Mouse (Mus musculus): ENCODE results near the gene Bdkrb2. TPM values are rescaled to one million over a fixed set of nuclear protein-coding genes. Genes with fewer than 3 reads are reported as not detected.

The Bdkrb2 gene
- polyA plus RNA-seq, 1 experiment, result not detected

DNA sequence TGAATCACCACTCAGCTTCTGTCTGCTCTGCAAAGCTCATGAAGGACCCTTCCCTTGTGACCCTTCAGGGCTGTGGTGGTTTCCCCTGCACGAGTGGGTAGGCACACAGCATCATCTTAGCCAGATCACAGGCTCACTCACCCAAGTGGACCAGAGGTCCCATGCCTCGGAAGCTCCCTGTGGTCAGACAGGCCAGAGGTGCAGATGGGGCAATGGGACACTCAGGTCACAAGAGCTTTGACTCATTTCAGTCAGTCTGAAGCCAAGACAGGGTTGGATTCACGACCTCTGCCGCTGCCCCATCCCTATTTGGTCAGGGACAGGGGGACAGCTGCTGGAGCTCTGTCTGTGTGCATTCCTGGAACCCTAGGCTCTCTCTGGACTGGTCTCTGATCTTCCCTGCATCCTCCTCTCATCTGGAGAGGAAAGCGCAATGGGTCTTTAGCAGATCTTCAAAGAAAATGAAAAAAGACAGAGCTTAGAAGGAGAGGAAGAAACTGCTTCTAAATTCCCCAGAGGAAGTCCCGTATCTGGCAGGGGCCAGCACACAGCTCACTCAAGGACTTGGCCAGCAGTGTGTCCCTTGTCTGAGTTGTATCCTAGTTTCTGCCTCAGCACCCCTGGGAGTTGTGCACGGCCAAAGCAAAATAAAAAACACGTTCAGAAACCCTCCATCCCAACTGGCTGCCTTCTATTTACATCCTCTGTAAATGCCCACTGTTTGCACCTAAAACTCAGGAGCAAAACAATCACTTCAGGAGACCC lies 788 bp upstream of the Bdkrb2 start:
- no peak for TF ChIP-seq GATA1 (IDR thresholded peaks at IDR 0.05; ENCODE audit: low read length)

DNA sequence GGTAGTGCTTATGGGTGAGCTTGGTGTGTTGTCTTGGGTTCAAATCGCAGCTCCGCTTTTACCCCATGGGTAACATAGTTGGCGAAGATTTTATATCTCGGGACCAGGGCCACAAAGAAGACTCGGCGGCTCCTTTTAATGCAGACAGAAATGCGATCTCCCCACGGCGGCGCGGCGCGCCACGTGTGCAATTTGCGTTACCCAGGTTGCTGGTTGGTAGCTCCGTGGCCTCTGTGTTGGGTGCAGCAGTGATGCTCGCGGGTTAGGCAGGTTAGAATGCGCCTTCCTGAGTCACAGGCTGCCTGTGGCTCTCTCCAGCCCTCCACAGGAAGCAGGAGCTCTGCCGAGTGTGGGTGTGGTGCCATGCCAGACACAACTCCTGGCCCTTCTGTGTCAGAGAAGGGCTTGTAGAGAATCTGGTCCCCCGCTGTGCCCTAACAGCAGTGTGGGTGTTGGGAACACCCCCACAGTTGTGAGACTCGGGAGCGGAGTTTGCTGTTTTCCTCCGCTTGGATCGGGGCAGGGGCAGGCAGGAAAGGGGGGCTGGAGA lies 775 bp downstream of the Bdkrb2 start:
- TF ChIP-seq GATA1 (IDR thresholded peaks at IDR 0.05; ENCODE audit: low read length), result no peak

DNA sequence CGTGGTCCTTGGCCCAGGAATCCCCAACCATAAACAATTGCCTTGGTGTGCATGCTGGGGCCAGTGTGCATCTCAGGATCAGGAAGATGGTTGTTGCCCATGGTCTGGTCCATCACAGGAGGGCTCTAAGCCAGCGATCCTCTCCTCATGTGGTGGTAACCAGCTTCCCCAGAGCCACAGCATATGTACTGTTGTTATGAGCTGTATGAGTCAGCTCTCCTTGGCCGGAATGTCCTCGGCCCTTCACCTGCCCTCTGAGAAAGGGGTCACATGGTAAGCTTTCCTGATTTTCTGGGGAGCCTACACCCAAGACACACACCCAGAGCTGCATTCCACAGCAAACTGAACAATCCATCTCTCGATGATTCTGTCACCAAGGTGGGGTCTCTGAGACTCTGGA lies 2.2 kb downstream of the Bdkrb2 start:
- no peak for TF ChIP-seq GATA1 (IDR thresholded peaks at IDR 0.05; ENCODE audit: low read length)

DNA sequence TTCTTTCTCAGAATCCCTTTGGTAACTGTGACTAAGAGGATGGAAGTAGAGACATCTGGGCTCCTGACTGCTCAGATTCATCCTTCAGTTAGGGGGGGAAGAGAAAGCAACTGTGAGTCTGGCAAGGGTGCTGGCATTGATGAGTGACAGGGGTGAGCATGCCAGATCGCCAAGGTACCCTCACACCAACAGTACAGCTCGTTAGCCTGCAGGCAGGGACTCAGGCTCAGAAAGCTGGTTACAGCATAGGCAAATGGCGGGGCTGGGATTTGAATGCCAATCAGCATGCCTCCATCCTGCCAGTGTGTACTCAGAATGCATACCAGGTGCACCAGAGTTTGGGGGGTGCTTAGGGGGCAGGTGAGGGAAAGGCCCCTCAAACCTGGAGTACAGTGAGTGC lies 8.8 kb downstream of the Bdkrb2 start:
- TF ChIP-seq GATA1 (IDR thresholded peaks at IDR 0.05; ENCODE audit: low read length), result no peak

DNA sequence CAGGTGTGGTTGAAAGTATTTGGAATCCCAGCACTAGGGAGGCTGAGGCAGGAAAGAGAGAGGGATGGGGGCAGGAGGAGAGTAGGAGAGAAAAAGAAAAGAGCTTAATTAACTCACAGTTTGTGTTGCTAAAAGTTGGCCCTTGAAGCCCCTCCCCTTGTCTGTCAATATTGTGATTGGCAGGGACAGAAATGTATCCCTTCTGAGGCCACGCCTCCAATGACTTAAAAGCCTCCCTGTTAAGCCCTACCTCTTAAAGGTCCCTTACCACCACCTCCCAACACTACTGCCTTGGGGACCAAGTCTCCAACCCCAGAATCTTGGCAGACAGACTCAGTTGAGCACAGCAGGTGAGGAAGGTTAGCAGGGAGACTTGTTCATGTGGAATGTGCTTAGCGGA lies 9.6 kb downstream of the Bdkrb2 start:
- no peak for TF ChIP-seq GATA1 (IDR thresholded peaks at IDR 0.05; ENCODE audit: low read length)

DNA sequence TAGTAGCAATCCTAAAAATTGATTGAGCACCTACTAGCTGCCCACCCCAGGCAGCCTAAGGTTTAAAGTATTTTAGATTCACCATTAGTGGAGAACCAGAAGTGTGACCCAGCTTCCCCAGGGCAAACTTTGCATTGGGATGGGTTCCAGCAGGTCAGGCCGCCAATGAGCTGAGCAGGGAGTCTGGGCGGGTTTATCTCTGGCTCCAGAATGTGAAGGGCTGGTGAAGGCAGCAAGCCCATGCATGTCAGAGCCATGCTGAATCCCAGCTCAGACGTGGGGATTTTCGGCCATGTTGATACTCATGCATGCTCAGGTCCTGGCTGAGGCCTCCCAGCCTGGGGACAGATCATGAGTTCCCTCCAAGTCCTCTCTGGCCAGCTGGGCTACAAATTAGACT lies 11.3 kb downstream of the Bdkrb2 start:
- TF ChIP-seq GATA1 (IDR thresholded peaks at IDR 0.05; ENCODE audit: low read length), result no peak

DNA sequence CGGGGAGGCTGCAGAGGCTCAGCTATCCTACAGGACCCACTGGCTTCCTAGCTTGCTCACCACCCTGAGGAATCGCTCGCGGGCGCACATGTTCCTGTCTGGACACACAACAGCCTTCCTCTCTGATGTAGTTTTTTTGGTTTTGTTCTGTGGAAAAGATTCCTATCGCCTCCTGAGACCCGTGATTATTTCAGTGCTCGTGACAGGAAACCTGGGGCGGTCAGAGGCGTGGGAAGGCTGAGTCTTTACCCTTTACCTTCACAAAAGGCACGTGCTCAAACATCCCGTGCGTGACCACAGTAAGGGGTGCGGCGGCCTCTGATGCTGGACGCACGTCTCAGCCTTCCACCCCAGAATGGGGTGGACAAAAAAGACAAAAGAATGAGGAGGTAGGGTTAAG lies 17.5 kb downstream of the Bdkrb2 start:
- TF ChIP-seq GATA1 (IDR thresholded peaks at IDR 0.05; ENCODE audit: low read length), result no peak

DNA sequence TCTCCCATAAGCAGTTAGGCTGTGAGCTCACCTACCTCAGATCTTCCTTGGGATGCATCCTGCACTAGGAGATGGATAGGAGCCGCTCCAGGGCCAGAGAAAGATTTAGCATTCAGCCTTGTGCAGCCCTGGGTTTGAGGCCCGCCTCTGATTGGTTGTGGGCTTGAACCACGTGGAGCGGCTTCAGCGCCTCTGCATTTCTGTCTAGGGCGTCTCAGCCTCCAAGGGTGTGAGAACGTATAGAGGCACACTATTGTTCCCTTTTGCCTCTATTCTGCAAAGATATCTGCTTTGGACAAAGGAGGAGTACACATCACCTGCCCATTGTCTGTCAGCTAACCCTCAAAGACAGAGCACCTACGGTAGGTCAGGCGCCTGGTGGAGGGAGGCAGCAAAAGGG lies 19.5 kb downstream of the Bdkrb2 start:
- TF ChIP-seq GATA1 (IDR thresholded peaks at IDR 0.05; ENCODE audit: low read length), result no peak

DNA sequence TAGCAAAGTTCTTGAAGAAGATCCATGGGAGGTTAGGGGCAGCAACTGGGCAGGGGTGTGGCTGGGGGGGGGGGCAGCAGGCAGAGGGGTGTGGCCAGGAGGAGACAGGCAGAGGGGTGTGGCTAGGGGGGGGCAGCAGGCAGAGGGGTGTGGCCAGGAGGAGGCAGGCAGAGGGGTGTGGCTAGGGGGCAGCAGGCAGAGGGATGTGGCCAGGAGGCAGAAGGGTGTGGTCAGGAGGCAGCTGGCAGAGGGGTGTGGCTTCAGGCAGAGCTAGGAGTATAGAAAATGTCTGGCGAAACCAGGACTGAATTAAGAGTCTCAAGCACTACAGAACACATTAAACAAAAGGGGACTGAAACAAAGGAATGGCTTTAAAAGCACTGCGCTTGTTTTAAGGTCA lies 20.5 kb downstream of the Bdkrb2 start:
- TF ChIP-seq GATA1 (IDR thresholded peaks at IDR 0.05; ENCODE audit: low read length), result no peak

DNA sequence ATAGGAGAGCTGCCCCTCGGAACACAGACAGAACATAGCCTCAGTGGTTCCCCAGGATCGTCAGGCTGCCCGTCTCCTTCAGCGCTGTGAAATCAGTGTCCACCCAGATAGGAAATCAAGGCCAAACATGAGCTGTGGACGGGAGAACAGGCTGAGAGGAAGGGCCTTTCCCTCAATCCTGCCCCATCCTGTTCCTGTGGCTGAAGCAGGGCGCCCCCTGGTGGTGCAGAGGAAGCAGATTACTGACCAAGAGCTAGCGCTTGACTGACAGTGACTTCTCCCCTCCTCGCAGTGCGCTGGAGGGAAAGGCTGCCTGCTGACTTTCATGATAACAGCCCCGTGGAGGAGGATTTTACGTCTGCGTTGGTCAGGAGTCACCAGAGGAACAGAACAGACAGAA lies 21.8 kb downstream of the Bdkrb2 start:
- no peak for TF ChIP-seq GATA1 (IDR thresholded peaks at IDR 0.05; ENCODE audit: low read length)

DNA sequence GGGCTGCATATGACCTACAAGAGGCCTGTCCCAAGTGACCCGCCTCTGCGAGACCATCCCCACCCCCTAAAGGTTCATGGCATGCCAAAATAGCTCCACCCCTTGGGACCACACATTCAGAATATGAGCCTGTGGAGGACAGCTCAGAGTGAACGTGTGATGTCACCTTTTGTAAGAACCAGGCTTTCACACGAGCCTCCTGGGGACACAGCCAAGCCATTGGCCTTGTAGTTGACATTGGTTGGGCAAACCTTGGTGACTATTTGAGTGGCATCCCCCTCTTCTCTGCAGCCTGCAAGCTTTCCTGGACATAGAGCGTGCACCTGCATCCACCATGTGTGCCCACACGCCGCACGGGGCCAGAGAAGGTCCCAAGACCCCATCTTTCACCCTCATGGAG lies 24.5 kb downstream of the Bdkrb2 start:
- TF ChIP-seq GATA1 (IDR thresholded peaks at IDR 0.05; ENCODE audit: low read length), result no peak

DNA sequence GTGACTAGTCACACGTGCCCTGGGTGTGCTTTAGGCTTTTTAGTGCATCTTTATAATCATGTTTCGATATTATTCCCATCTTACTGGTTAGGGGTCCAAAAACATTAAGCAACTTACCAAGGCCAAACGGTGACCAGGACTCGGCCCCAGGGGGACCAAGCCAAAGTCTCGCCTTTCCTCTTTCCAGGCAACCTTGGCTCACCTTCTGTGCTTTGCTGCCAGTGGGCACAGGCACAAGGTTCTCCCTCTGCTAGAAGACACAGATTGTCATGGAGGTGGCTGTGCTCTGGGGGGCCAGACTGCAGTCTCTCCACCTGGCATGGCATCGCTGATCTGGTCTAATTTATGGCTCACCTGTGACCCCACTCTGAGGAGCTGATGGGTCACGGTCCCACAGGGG lies 27.8 kb downstream of the Bdkrb2 start:
- TF ChIP-seq GATA1 (IDR thresholded peaks at IDR 0.05; ENCODE audit: low read length), result no peak

DNA sequence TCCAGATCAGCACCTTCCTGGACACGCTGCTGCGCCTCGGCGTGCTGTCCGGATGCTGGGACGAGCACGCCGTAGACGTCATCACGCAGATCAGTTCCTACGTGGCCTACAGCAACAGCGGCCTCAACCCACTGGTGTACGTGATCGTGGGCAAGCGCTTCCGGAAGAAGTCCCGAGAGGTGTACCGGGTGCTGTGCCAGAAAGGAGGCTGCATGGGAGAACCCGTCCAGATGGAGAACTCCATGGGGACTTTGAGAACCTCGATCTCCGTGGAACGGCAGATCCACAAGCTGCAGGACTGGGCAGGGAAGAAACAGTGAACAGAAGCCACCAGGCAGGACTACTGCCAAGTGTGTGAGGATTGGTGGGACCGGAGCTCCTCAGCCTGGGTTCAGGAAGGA lies 29.3 kb downstream of the Bdkrb2 start:
- no peak for TF ChIP-seq GATA1 (IDR thresholded peaks at IDR 0.05; ENCODE audit: low read length)

DNA sequence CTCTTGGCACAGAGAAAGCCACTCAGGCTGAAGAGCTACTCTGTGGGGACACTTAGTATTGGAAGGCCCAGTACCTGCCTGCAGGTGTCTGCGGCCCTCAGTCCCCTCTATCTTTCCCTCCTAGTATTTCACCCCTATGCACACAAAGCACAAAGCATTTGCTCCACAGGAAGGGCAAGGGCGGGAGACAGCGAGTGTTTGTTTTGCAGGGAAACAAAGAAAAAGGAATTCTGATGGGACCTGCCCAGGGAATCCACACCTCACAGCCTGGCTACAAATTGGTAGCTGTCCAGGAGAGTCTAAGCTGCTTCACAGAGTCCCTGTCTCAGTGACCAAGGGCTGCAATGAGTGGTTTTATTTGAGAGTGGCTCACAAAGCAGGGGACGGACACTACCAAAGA lies 30.4 kb downstream of the Bdkrb2 start:
- TF ChIP-seq GATA1 (IDR thresholded peaks at IDR 0.05; ENCODE audit: low read length), result no peak

DNA sequence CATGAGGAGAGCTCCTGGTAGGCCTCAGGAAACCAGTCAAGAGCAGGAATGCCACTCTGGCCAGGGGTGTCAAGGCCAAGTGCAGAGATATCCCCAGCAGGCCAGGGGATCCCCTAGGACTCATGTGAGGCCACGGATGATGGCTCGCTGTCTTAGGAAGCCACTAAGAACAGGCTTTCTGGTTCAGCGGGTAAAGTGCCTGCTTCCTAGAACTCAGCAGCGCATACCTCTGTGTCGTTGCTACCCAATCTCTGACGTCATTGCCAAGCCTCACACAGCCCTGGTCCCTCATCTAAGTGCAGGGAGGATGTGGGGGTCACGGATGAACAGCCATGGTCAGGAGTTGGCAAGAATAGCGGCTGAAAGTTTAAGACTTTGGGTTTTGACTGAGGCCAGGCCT lies 34.1 kb downstream of the Bdkrb2 start:
- no peak for TF ChIP-seq GATA1 (IDR thresholded peaks at IDR 0.05; ENCODE audit: low read length)

DNA sequence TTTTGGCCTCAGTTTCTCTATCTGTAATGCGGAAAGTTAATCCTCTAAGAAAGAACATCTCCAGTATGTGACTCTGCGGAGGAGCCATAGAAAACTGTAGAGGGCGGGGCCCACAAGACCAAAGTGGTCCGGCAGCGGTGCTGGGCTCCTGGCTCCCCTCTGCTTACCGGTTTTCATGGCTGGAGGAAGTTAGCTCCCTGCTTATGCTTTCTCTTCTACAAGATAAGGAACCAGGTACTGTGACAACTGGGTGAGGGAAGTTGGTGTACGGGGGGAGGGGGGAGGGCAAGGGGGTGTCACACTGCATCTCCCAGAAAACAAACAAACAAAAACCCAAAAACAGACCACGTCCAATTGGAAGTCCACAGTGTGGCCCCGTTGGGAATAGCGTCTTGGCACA lies 35.5 kb downstream of the Bdkrb2 start:
- no peak for TF ChIP-seq GATA1 (IDR thresholded peaks at IDR 0.05; ENCODE audit: low read length)

DNA sequence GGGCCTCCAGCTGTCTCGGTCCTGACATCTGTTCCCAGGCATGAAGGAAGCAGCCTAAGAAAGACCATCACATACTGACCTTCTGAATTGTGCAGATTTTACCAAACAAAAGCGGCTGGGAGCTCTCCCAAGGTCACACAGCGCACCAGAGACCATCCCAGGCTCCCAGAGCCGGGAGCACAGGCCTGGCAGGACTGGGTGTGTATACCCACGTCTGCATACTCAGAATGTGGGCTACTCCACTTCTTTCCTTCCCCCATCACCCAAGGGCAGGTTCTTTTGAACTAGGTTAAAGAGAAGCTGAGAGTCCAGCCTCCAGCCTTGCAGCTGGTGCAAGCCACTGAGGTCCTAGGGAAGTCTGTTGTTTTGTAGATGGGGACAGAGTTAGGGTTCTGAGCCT lies 36.1 kb downstream of the Bdkrb2 start:
- TF ChIP-seq GATA1 (IDR thresholded peaks at IDR 0.05; ENCODE audit: low read length), result no peak

DNA sequence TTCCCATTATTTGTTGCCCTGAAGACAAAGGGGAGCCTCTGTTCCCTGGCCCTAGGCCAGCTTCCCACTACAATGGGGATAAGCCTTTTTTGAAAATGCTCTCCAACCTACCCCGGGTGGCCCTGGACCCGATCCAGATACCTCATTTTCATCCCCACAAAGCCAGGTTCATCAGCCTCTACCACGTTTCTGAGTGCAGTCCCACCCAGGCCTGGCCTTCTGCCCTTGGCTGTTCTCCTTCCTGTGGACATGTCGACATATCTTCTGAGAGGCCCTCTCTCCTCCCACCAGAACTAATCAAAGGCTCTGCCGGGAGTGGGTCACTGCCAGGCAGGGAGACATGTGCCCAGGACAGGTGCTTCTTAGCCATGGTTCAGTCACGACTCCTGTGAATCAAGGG lies 38.6 kb downstream of the Bdkrb2 start:
- TF ChIP-seq GATA1 (IDR thresholded peaks at IDR 0.05; ENCODE audit: low read length), result no peak
